Mouse (Mus musculus): ENCODE measurements at regions not wholly inside any gene's neighbourhood (a gene's known extent, or its start where the extent isn't known, plus 50 kb on each side); places are given as distances from the start of the nearest gene placed in this dataset.

DNA sequence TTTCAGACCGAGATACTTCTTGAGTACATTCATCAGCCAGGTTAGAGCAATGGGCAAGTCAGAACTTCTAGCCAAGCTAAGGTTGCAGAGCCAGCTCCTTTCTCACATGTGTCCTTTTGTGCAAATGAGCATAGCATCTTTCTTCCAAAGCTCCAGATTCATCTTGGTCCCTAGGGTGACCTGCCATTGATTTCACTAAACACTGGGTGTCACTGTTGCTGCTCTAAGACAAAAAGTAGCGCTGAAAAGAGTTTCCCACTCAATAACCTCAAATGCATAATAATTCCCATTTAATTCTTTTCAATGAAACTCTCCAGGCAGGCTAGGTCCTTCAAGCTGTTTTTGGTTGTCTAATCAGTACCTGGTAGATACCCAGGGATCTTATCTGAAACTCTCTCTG is 688.6 kb upstream of the BB014433 start:
- peak; percentile 15 for DNase-seq (ENCODE audit: low read depth, low spot score)

DNA sequence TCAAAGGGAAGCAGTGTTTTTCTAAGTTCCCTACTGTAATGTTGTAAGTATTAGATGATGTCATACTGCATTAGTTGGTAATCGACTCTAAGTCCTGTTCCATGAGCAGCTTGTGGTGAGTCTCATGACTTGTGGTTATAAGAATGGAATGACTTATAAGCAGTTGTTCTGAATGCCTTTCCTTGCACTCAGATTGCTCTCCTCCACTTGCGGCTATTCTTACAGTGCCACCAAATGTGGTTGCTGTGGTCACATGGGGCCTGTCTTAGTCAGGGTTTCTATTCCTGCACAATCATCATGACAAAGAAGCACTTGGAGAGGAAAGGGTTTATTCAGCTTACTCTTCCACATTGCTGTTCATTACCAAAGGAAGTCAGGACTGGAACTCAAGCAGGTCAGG is 685.4 kb upstream of the BB014433 start:
- no peak for DNase-seq (ENCODE audit: low read depth, low spot score)

DNA sequence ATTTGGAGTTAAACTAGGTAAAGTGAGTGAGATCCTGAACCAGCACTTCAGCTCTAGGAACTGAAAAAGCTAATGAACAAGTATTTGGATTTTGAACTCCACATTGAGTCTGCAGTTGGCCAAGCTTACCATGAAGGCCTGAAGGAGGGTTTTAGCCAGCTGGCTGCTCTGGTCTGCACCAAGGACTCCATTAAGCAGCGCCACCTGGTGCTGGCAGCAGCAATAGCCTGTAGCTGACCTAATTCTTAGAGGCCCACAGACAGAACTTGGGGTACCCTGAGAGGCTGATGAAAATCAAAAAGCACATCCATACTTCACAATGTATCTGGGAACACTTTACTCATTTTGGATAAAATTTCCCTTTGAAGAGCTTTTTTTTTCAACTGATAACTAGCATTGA is 683.2 kb upstream of the BB014433 start:
- peak; percentile 29 for DNase-seq (ENCODE audit: low read depth, low spot score)

DNA sequence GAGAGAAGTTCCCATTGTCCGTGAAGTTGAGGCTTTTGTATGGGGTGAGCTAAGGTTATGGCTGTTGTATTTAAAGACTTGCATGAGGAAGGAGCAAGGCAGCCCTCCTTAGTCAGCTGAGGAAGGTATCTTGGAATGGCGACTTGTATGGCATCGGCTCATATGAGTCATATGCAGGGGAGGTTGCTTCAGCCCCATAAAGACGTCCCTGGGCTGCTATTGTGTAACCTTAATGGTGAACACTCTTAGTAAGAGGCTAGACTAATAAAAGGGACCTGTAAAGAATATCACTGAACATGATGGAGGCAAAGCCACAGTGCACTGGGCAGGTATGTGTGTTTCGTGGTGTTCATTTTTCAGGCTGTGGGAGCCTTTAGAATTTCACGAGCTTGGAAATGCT is 680.4 kb upstream of the BB014433 start:
- DNase-seq (ENCODE audit: low read depth, low spot score), result no peak

All from telencephalon, adult 2 months (tissue).